Mouse (Mus musculus) neural tube, embryonic 11.5 days (tissue): Measurements from ENCODE around the gene Coq5. TPM values are rescaled to one million over a fixed set of nuclear protein-coding genes. Genes with fewer than 3 reads are reported as not detected.
"Not testable (repeated sequence)": the region's sequence is repeated elsewhere in the genome, so short reads cannot be mapped to it uniquely, and the experiment has no call there.

Experiments used
- ATAC-seq: fragments of 200-750 bp; cut with Nextera tagmentation; 2 replicates; pipeline ENCODE4 v1.8.0; 2017; ENCODE audit warnings: moderate number of reproducible peaks, mild to moderate bottlenecking, moderate TSS enrichment, moderate library complexity; ENCODE audit not compliant: insufficient read depth, low FRiP score, low TSS enrichment
- DNase-seq: peaks from one replicate; pipeline ENCODE4 v3.0.0-alpha.2; 2015; ENCODE audit warnings: low spot score
- H3K27ac ChIP-seq: fragments of 300-500 bp; sonication (generic); 2 replicates; pipeline ENCODE4 v1.5.1; 2014; ENCODE audit warnings: low read depth, mild to moderate bottlenecking, low read length
- H3K27me3 ChIP-seq: fragments of 300-500 bp; sonication (generic); 2 replicates; pipeline ENCODE4 v1.6.1; 2014; ENCODE audit warnings: mild to moderate bottlenecking, low read length, mixed read lengths; ENCODE audit not compliant: control insufficient read depth, insufficient read depth
- H3K36me3 ChIP-seq: fragments of 300-500 bp; sonication (generic); 2 replicates; pipeline ENCODE4 v1.6.1; 2014; ENCODE audit warnings: mild to moderate bottlenecking, low read length, moderate library complexity, mixed read lengths; ENCODE audit not compliant: control insufficient read depth, insufficient read depth
- H3K4me1 ChIP-seq: fragments of 300-500 bp; sonication (generic); 2 replicates; pipeline ENCODE4 v1.6.1; 2014; ENCODE audit warnings: low read length, mixed read lengths; ENCODE audit not compliant: control insufficient read depth, insufficient read depth
- H3K4me2 ChIP-seq: fragments of 300-500 bp; sonication (generic); 2 replicates; pipeline ENCODE4 v1.6.1; 2014; ENCODE audit warnings: low read depth, mild to moderate bottlenecking, moderate library complexity
- H3K4me3 ChIP-seq: fragments of 300-500 bp; sonication (generic); 2 replicates; pipeline ENCODE4 v1.5.1; 2014; ENCODE audit warnings: low read depth, low read length
- H3K9ac ChIP-seq: fragments of 300-500 bp; sonication (generic); 2 replicates; pipeline ENCODE4 v1.6.1; 2014; ENCODE audit warnings: mild to moderate bottlenecking, low read length
- H3K9me3 ChIP-seq: fragments of 300-500 bp; sonication (generic); 2 replicates; pipeline ENCODE4 v1.6.1; 2016; ENCODE audit warnings: low read length; ENCODE audit not compliant: control insufficient read depth
- WGBS: fragments of 180-500 bp; shearing (Covaris S2); extraction: QIAGEN DNeasy Blood & Tissue Kit; methylation state at CpG from one replicate; pipeline ENCODE4 v1.1.7; 2014; 5-methylcytosine and 5-hydroxymethylcytosine counted together
- polyA plus RNA-seq: library from polyadenylated mRNA; unstranded; fragments of >200 nt; fragmentation: Nextera tagmentation; extraction: Ambion mirVana; gene quantifications from 2 replicates; pipeline ENCODE4 v1.2.1, GENCODE M21; 2014

Coq5 gene
- polyA plus RNA-seq, 1 experiment from 2014 or later: 61.0 TPM

- H3K4me1 ChIP-seq: peaks cover 4% of the 10 kb centered on the region
- H3K9me3 ChIP-seq: no peaks in the 10 kb centered on the region
- no peak overlapping the region for H3K9ac ChIP-seq
- no peak overlapping the region for H3K27ac ChIP-seq
- no peak for ATAC-seq
- H3K4me2 ChIP-seq: no peak overlapping the region
- 93% methylated on average over 3 of the region's 3 CpGs for WGBS
- no peak for DNase-seq
- H3K36me3 ChIP-seq: peaks cover 8% of the 10 kb centered on the region
- no peak overlapping the region for H3K4me3 ChIP-seq
- H3K27me3 ChIP-seq: no peaks in the 10 kb centered on the region
These were observed 5.3 kb downstream of the Coq5 start for GRCm38 (mm10) chr5:115284735-115285134.

DNA sequence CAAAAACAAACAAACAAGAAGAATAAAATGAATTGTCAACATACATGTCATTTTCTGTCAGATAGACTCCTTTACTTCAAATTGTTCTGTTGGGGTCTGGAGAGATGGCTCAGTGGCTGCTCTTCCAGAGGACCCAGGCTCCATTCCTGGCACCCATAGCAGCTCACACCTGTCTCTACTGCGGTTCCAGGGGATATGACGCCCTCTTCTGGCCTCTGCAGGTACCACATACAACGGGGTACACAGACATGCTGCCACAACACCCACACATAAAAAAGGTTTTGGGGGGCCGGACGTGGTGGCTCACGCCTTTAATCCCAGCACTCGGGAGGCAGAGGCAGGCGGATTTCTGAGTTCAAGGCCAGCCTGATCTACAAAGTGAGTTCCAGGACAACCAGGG lies 14.7 kb downstream of the Coq5 start:
- peaks cover 17% of the 10 kb centered on the region; the same call in 1 of the 2 replicates for H3K36me3 ChIP-seq
- WGBS: 92% methylated on average over 8 of the region's 8 CpGs
- no peak overlapping the region for H3K4me3 ChIP-seq
- H3K27me3 ChIP-seq: no peaks in the 10 kb centered on the region
- H3K27ac ChIP-seq: no peak overlapping the region
- ATAC-seq (no peak), DNase-seq (no peak)
- no peak overlapping the region for H3K4me2 ChIP-seq
- H3K4me1 ChIP-seq: peaks cover 4% of the 10 kb centered on the region
- no peaks in the 10 kb centered on the region for H3K9me3 ChIP-seq
- no peak overlapping the region for H3K9ac ChIP-seq

- Histone ChIP-seq H3K4me3 (no peak overlapping the region), H3K27me3 (no peaks in the 10 kb centered on the region), H3K9ac (no peak overlapping the region), H3K4me1 (peaks cover 7% of the 10 kb centered on the region), H3K9me3 (no peaks in the 10 kb centered on the region), H3K4me2 (no peak overlapping the region), H3K27ac (no peak overlapping the region), H3K36me3 (peaks cover 15% of the 10 kb centered on the region; the same call in 1 of the 2 replicates)
- 86% methylated on average over 10 of the region's 10 CpGs for WGBS
- no peak for DNase-seq
- no peak for ATAC-seq
These were observed 16.9 kb downstream of the Coq5 start for GRCm38 (mm10) chr5:115296347-115296746.

- Histone ChIP-seq H3K9ac (peak overlapping the region; percentile 75), H3K4me1 (peaks cover 9% of the 10 kb centered on the region), H3K27ac (peak overlapping the region; percentile 87), H3K27me3 (no peaks in the 10 kb centered on the region), H3K36me3 (peaks cover 13% of the 10 kb centered on the region; the same call in 1 of the 2 replicates), H3K9me3 (no peaks in the 10 kb centered on the region), H3K4me2 (peak overlapping the region; percentile 52), H3K4me3 (peak overlapping the region; percentile 87)
- ATAC-seq (peak; percentile 18; the same call in 1 of the 2 replicates), DNase-seq (peak; percentile 72)
- under 1% methylated on average over 46 of the region's 46 CpGs for WGBS
These were observed 20.7 kb downstream of the Coq5 start for GRCm38 (mm10) chr5:115300035-115300744.

- Histone ChIP-seq H3K4me3 (peak within 1 kb of the TSS; percentile 87), H3K9ac (peak within 1 kb of the TSS; percentile 75), H3K36me3 (peaks cover 12% of the 10 kb centered on the region; the same call in 1 of the 2 replicates), H3K27ac (peak within 1 kb of the TSS; percentile 87), H3K27me3 (no peaks in the 10 kb centered on the region), H3K4me2 (peak within 1 kb of the TSS; percentile 52), H3K9me3 (no peaks in the 10 kb centered on the region), H3K4me1 (peaks cover 9% of the 10 kb centered on the region)
- DNase-seq (peak; percentile 100), ATAC-seq (peak; percentile 97)
- under 1% methylated on average over 53 of the region's 66 CpGs for WGBS
These were observed 21.5 kb downstream of the Coq5 start, which contains the start of gene Dynll1 for GRCm38 (mm10) chr5:115300792-115301614. TSS of gene Dynll1 (minus strand) at chr5:115300999.

DNA sequence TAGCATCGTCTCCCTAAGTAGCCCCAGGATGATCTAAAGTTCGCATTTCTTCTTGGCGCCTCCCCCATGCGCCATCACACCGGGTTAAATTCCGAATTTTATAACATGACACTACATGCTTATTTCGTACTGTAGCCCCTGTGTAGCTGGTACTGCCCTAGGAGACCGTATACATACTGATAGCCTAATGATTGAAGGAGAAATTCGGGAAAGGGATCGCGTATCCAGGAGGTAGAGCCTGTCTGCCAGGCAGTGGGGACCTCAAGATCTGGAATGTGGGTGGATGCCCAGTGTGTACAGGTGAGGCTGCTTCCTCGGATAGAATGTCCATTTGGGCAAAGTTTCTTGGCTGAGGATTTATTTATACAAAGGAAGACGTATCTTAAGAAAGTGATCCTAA lies 22.1 kb downstream of the Coq5 start:
- peaks cover 8% of the 10 kb centered on the region; the same call in 1 of the 2 replicates for H3K36me3 ChIP-seq
- ATAC-seq (no peak), DNase-seq (no peak)
- peak overlapping the region; percentile 56 for H3K27ac ChIP-seq
- peaks cover 9% of the 10 kb centered on the region for H3K4me1 ChIP-seq
- no peaks in the 10 kb centered on the region for H3K9me3 ChIP-seq
- peak overlapping the region; percentile 50 for H3K4me2 ChIP-seq
- H3K4me3 ChIP-seq: peak overlapping the region; percentile 87
- no peaks in the 10 kb centered on the region for H3K27me3 ChIP-seq
- H3K9ac ChIP-seq: peak overlapping the region; percentile 19; the same call in 1 of the 2 replicates
- WGBS: 30% methylated on average over 13 of the region's 13 CpGs

GRCm38 (mm10) chr5:115302190-115302589 lies 22.7 kb downstream of the Coq5 start:
- H3K27ac ChIP-seq, H3K36me3 ChIP-seq, H3K4me1 ChIP-seq, H3K9ac ChIP-seq, H3K9me3 ChIP-seq, DNase-seq, H3K27me3 ChIP-seq, ATAC-seq, H3K4me3 ChIP-seq, H3K4me2 ChIP-seq: not testable (repeated sequence)
- WGBS: 87% methylated on average over 3 of the region's 7 CpGs

DNA sequence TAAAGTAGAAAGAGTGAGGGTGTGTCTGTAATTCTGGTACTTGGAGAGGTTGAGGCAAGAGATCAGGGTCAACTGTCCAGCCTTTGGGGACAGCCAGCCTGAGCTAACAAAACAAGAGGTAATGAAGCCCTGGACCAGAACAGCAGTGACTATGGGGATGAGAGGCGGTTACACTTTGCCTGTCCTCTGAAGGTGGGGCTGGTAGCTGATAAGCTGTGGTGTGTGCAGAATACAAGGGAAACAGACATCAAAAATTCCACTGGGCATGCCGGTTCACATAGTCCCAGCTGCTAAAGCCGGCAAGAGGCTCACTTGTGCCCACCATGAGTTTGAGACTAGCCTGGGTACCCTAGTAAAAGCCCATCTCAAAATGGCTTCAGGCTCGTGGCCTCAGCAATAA lies 32.9 kb downstream of the Coq5 start:
- H3K27me3 ChIP-seq: no peaks in the 10 kb centered on the region
- no peak for ATAC-seq
- H3K4me1 ChIP-seq: peaks cover 8% of the 10 kb centered on the region
- H3K27ac ChIP-seq: no peak overlapping the region
- H3K4me2 ChIP-seq: no peak overlapping the region
- H3K4me3 ChIP-seq: no peak overlapping the region
- no peak for DNase-seq
- H3K9me3 ChIP-seq: no peaks in the 10 kb centered on the region
- no peaks in the 10 kb centered on the region for H3K36me3 ChIP-seq
- 84% methylated on average over 4 of the region's 4 CpGs for WGBS
- no peak overlapping the region for H3K9ac ChIP-seq
